Mouse (Mus musculus) heart, embryonic 11.5 days (tissue): Measurements from ENCODE around the gene Irf2bp2. TPM values are rescaled to one million over a fixed set of nuclear protein-coding genes. Genes with fewer than 3 reads are reported as not detected.

Source experiments
- ATAC-seq: fragments of 200-750 bp; cut with Nextera tagmentation; replicated peaks from 2 replicates; pipeline ENCODE4 v1.8.0; 2017; ENCODE audit warnings: moderate library complexity; ENCODE audit not compliant: insufficient number of reproducible peaks, low FRiP score, low TSS enrichment
- H3K27ac ChIP-seq: fragments of 300-500 bp; sonication (generic); 2 replicates; pipeline ENCODE4 v1.5.1; 2014; ENCODE audit warnings: mild to moderate bottlenecking, low read depth, low read length
- H3K27me3 ChIP-seq: fragments of 300-500 bp; sonication (generic); 2 replicates; pipeline ENCODE4 v1.6.1; 2014; ENCODE audit warnings: mild to moderate bottlenecking, low read length, mixed read lengths; ENCODE audit not compliant: control insufficient read depth, insufficient read depth
- H3K36me3 ChIP-seq: fragments of 300-500 bp; sonication (generic); 2 replicates; pipeline ENCODE4 v1.6.1; 2014; ENCODE audit warnings: mild to moderate bottlenecking, low read length, moderate library complexity, mixed read lengths; ENCODE audit not compliant: control insufficient read depth, insufficient read depth
- H3K4me1 ChIP-seq: fragments of 300-500 bp; sonication (generic); 2 replicates; pipeline ENCODE4 v1.6.1; 2014; ENCODE audit warnings: low read length; ENCODE audit not compliant: control insufficient read depth, insufficient read depth
- H3K4me2 ChIP-seq: fragments of 300-500 bp; sonication (generic); 2 replicates; pipeline ENCODE4 v1.6.1; 2014; ENCODE audit warnings: mild to moderate bottlenecking, moderate library complexity
- H3K4me3 ChIP-seq: fragments of 300-500 bp; sonication (generic); 2 replicates; pipeline ENCODE4 v1.5.1; 2014; ENCODE audit warnings: low read depth, low read length
- H3K9ac ChIP-seq: fragments of 300-500 bp; sonication (generic); 2 replicates; pipeline ENCODE4 v1.6.1; 2014; ENCODE audit warnings: mild to moderate bottlenecking, low read depth, low read length, moderate library complexity
- H3K9me3 ChIP-seq: fragments of 300-500 bp; sonication (generic); replicated peaks from 2 replicates; pipeline ENCODE4 v1.6.1; 2016; ENCODE audit warnings: low read length; ENCODE audit not compliant: control insufficient read depth
- whole genome bisulfite sequencing: fragments of 180-500 bp; shearing (Covaris S2); extraction: QIAGEN DNeasy Blood & Tissue Kit; methylation state at CpG from one replicate; pipeline ENCODE4 v1.1.7; 2014; ENCODE audit not compliant: insufficient replicate concordance; 5-methylcytosine and 5-hydroxymethylcytosine counted together
- polyA plus RNA-seq: library from polyadenylated mRNA; unstranded; fragments of >200 nt; fragmentation: Nextera tagmentation; extraction: Ambion mirVana; gene quantifications from 2 replicates; pipeline ENCODE4 v1.2.1, GENCODE M21; 2014

The Irf2bp2 gene
- polyA plus RNA-seq = 5.9 and 6.5 TPM in 2 replicates

- peak within 1 kb of the TSS; percentile 99 for H3K27ac ChIP-seq
- H3K9me3 ChIP-seq = no peaks in the 10 kb centered on the region
- peak within 1 kb of the TSS; percentile 99 for H3K4me2 ChIP-seq
- no peaks in the 10 kb centered on the region for H3K27me3 ChIP-seq
- peaks cover 36% of the 10 kb centered on the region for H3K4me1 ChIP-seq
- peak within 1 kb of the TSS; percentile 100 for H3K9ac ChIP-seq
- peaks cover 6% of the 10 kb centered on the region for H3K36me3 ChIP-seq
- WGBS = under 1% methylated on average over 36 of the region's 56 CpGs
- peak; percentile 68 for ATAC-seq
- H3K4me3 ChIP-seq = peak within 1 kb of the TSS; percentile 100
Observed at GRCm38 (mm10) chr8:126593889-126594480, at the start of gene Irf2bp2. Gene Irf2bp2 (minus strand): TSS chr8:126593986.

- Histone ChIP-seq H3K27me3 (no peaks in the 10 kb centered on the region), H3K4me3 (no peak overlapping the region), H3K27ac (no peak overlapping the region), H3K4me2 (no peak overlapping the region), H3K36me3 (no peaks in the 10 kb centered on the region), H3K4me1 (0 out of 2 replicates have a peak, but pooled peaks cover 3% of the 10 kb centered on the region), H3K9ac (no peak overlapping the region), H3K9me3 (no peaks in the 10 kb centered on the region)
- 90% methylated on average over 4 of the region's 4 CpGs for WGBS
- no peak for ATAC-seq
Observed at GRCm38 (mm10) chr8:126642665-126643064, 48.9 kb upstream of the Irf2bp2 start.

- no peak for ATAC-seq
- Histone ChIP-seq H3K36me3 (no peaks in the 10 kb centered on the region), H3K9me3 (no peaks in the 10 kb centered on the region), H3K4me3 (no peak overlapping the region), H3K27ac (no peak overlapping the region), H3K9ac (no peak overlapping the region), H3K27me3 (no peaks in the 10 kb centered on the region), H3K4me2 (no peak overlapping the region), H3K4me1 (0 out of 2 replicates have a peak, but pooled peaks cover 2% of the 10 kb centered on the region)
- WGBS = 42% methylated on average over 3 of the region's 3 CpGs
Observed at GRCm38 (mm10) chr8:126641568-126642295, 47.9 kb upstream of the Irf2bp2 start.

GRCm38 (mm10) chr8:126639161-126639560 lies 45.4 kb upstream of the Irf2bp2 start:
- H3K9ac ChIP-seq = no peak overlapping the region
- H3K4me1 ChIP-seq = no peaks in the 10 kb centered on the region
- H3K36me3 ChIP-seq = no peaks in the 10 kb centered on the region
- H3K9me3 ChIP-seq = no peaks in the 10 kb centered on the region
- WGBS = 75% methylated on average over 3 of the region's 3 CpGs
- no peaks in the 10 kb centered on the region for H3K27me3 ChIP-seq
- H3K27ac ChIP-seq = no peak overlapping the region
- no peak overlapping the region for H3K4me3 ChIP-seq
- ATAC-seq = no peak
- no peak overlapping the region for H3K4me2 ChIP-seq

- no peaks in the 10 kb centered on the region for H3K36me3 ChIP-seq
- H3K4me3 ChIP-seq = no peak overlapping the region
- ATAC-seq = no peak
- no peaks in the 10 kb centered on the region for H3K9me3 ChIP-seq
- H3K27ac ChIP-seq = no peak overlapping the region
- no peaks in the 10 kb centered on the region for H3K4me1 ChIP-seq
- no peak overlapping the region for H3K9ac ChIP-seq
- no peaks in the 10 kb centered on the region for H3K27me3 ChIP-seq
- WGBS = 69% methylated on average over 8 of the region's 8 CpGs
- H3K4me2 ChIP-seq = no peak overlapping the region
Observed at GRCm38 (mm10) chr8:126638027-126638426, 44.2 kb upstream of the Irf2bp2 start.

GRCm38 (mm10) chr8:126634541-126635048 lies 40.8 kb upstream of the Irf2bp2 start:
- Histone ChIP-seq H3K9me3 (no peaks in the 10 kb centered on the region; the same call in none of the 2 replicates), H3K9ac (no peak overlapping the region), H3K4me2 (no peak overlapping the region), H3K27me3 (no peaks in the 10 kb centered on the region), H3K36me3 (no peaks in the 10 kb centered on the region), H3K4me1 (no peaks in the 10 kb centered on the region), H3K4me3 (no peak overlapping the region), H3K27ac (no peak overlapping the region)
- ATAC-seq = no peak
- 54% methylated on average over 6 of the region's 6 CpGs for WGBS

GRCm38 (mm10) chr8:126628616-126629015 lies 34.8 kb upstream of the Irf2bp2 start:
- Histone ChIP-seq H3K4me3 (no peak overlapping the region), H3K9ac (no peak overlapping the region), H3K36me3 (no peaks in the 10 kb centered on the region), H3K27me3 (no peaks in the 10 kb centered on the region), H3K9me3 (no peaks in the 10 kb centered on the region; the same call in none of the 2 replicates), H3K27ac (no peak overlapping the region), H3K4me1 (no peaks in the 10 kb centered on the region), H3K4me2 (no peak overlapping the region)
- ATAC-seq = no peak
- WGBS = 72% methylated on average over 3 of the region's 3 CpGs

GRCm38 (mm10) chr8:126626415-126626814 lies 32.6 kb upstream of the Irf2bp2 start:
- no peak overlapping the region for H3K4me2 ChIP-seq
- no peak overlapping the region for H3K27ac ChIP-seq
- H3K9ac ChIP-seq = no peak overlapping the region
- H3K4me3 ChIP-seq = no peak overlapping the region
- H3K27me3 ChIP-seq = no peaks in the 10 kb centered on the region
- H3K4me1 ChIP-seq = no peaks in the 10 kb centered on the region
- no peak for ATAC-seq
- WGBS = 80% methylated on average over 11 of the region's 11 CpGs
- no peaks in the 10 kb centered on the region; the same call in none of the 2 replicates for H3K9me3 ChIP-seq
- H3K36me3 ChIP-seq = no peaks in the 10 kb centered on the region
